Mouse (Mus musculus) layer of hippocampus, postnatal 10 days (tissue): ENCODE results near the gene Mrpl20. TPM values are rescaled to one million over a fixed set of nuclear protein-coding genes. Genes with fewer than 3 reads are reported as not detected.

Experiments used
- DNase-seq, 2 experiments: peaks; one replicate each; pipeline ENCODE4 v3.0.0; 2021; ENCODE audit warnings: low spot score in 2 of 2
- long read RNA-seq: library from polyadenylated mRNA; stranded (forward); transcript quantifications from one replicate; pipeline ENCODE4 v2.0.0, GENCODE M21; 2023
- total RNA-seq, 2 experiments: library from RNA; stranded (reverse); gene quantifications; 2 replicates each; pipeline ENCODE4 v1.2.3; 2021

Gene Mrpl20
- total RNA-seq, result 100 to 1,000 TPM; 109 to 114 TPM
- long read RNA-seq, transcript Mrpl20-201 (4 exons, 764 nt), result major isoform, 156 of 175 reads
- long read RNA-seq, partial matches to known transcripts, result 0 of 175 reads
- long read RNA-seq, other reads (novel, unspliced or antisense), result 16 of 175 reads

DNA sequence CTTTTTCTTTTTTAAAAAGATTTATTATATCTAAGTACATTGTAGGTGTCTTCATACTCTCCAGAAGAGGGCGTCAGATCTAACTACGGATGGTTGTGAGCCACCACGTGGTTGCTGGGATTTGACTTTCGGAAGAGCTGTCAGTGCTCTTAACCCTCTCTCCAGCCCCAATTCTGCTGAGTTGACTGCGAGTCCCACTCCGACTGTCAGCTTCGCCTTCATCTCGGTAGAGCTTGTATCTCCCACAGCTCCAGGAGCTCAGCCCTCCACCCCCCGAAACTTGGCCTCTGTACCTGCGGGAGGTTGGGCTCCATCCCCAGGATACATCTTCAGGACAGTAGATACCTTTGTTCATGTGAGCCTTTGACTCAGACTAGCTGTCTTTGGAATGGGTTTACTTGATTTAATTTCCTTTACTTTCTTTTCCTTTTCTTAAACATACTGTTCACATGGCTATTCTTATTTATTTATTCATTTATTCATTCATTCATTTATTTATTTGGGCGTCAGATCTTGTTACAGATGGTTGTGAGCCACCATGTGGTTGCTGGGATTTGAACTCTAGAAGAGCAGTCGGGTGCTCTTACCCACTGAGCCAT lies at the start of gene Mrpl20:
Gene Mrpl20, plus strand, starts transcription at position 138 of the 599 bp plus-strand sequence.
- no peak for DNase-seq

DNA sequence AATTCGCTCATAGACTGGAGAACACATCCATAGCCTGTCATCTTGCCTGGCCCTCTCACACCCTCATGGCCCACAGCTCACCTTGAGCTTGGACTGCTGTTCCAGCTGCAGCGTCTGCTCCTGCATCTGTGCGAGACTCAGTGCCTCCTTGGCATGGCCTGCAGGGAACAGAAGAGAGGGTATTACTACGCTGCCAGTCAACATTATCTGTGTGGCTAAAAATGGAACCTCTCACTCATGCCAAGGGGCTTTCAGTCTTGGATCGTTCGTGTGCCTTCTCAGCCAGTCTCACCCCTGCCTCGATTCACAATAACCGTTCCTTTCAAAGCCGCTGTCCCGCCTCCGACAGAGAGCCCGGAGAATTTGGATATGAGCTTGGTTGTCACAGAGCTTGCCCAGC lies 45.7 kb upstream of the Mrpl20 start:
- DNase-seq, result no peak

DNA sequence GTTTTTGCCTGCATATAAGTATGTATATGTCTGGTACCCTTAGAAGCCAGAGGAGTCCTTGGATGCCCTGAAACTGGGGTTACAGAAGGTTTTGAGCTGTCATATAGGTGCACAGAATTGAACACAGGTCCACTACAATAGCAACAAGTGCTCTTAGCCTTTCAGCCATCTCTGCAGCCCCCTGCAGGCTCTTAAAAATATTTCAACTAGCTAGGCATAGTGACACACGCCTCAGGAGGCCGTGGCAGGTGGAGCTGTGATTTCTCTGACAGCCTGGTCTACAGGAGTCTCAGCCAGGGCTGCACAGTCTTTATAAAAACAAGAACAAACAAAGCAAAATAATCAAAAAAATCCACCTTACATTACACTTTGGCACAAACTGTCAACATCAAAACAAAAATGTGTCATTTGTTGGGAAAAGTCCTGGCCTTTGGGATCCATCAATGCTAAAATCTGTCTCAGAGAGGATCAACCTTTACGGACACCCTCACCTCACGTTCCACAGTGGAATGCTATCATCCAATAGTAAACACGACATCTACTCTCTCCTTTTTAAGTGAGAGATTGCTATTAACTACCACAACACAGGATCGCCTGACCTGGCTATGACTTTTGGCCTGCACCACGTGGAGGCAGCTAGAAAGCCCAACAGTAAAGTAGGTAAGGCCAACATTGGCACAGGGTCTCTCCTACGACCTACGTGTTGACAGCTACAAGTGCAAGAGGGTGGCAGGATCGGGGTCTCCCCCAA lies 42.6 kb upstream of the Mrpl20 start:
- DNase-seq, result peak in 1 of 2 experiments; percentile 20

DNA sequence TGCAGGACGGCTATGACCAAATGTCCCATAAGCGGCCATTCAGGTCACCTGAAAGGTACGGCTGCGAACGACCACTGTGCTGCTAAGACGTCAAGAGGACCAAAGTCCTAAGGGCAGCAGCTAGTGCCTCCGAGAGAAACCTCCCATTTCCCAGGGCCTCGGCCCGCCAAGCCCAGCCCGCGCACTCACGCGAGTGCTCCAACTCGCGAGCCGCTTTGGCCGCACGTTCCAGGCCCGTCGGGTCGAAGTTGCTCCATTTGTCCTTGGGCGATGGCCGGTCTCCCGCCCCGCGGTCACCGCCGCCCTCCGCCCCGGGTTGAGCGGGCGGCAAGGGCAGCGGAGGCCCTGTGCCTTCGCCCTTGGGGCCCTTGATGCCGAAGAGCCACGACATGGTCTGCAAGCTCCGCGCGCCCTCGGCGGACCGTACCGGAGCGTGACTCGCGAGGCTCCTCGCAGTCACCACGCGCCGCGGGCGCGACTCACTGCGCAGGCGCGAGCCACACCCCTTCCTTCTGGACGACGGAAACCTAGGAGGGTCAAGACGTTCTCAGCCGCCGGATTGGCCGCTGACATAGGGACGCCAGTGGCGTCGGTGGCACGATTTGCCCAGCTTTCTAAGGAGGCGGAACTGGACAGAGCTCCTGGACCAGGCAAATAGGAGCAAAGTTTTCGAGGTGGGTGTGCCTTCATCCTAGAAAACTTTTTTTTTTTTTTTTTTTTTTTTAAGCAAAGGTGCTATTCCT lies 41.9 kb upstream of the Mrpl20 start, which contains the start of gene Atad3a:
Gene Atad3a, minus strand, starts transcription at position 481 of the 743 bp plus-strand sequence.
- peak; percentile 97 to 98 for DNase-seq

DNA sequence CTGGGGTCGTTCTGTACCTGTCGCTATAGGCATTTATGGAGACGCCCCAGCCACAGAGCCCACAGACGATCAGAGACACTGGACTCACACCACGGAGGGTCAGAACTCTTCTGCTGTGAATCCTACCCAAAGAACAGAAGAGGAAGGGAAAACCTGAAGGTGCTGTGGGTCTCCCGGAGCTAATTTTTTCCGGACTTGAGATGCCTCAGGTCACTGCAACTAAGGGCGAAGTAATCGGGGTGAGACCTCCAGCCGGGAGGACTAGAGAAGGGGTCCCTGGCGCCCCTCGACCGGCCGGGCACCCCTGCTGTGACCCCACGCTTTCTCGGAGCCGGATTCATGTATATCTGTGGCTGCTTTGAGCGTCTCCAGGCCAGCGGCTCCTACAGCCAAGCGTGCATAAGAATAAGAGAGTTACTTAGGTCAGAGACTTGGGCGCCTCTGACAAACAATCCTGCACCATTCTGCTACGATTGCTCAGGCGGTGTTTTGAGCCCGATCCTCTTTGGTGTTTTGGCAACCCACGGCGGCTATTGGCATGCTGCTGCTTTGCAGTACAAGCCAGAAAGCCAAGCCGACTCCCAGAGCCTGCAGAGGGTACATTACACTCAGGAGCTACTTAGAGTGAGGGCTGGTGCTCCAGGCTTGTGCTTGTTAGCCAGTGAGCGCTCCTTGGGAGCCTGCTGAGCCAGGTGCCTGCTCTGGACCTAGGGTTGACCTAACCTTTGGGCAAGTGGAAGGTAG lies 41.1 kb upstream of the Mrpl20 start:
- DNase-seq, result peak in 1 of 2 experiments; percentile 21

DNA sequence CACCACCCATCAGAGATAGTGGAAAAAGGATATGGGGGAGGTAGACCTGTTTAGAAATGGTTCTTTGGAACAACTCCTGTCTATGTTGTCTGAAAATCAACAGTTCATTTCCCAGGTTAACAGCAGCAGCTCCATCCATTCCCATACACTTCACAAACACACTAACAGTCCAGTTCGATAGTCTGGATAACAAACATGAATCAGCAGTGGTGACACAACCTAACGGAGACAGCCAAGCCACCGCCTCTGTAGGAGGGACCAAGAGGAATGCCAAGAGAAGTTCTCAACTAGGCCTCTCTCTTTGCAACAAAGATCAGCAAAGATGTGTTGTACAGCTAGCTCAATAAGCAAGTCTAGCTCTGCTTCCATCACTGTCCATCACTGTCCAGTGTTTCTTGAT lies 40.3 kb upstream of the Mrpl20 start:
- DNase-seq, result no peak

DNA sequence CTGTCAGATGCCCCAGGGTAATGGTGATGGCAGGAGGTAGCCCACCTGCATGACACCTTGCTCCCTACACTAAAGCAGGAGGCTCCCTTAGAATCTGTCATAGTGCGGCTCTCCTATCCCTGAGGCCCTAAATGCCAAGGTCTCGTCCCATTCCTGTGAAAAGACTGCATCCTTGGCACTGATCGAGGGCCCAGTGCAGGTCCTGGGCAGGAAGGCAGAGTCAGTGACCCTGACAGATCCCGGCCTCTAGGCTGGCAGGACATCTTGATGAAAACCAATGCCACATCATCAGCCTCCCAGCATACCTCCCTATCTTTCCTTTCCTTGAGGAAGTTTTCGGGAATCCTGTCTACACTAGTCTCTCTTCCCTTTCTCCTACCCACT lies 33.2 kb upstream of the Mrpl20 start:
- no peak for DNase-seq

DNA sequence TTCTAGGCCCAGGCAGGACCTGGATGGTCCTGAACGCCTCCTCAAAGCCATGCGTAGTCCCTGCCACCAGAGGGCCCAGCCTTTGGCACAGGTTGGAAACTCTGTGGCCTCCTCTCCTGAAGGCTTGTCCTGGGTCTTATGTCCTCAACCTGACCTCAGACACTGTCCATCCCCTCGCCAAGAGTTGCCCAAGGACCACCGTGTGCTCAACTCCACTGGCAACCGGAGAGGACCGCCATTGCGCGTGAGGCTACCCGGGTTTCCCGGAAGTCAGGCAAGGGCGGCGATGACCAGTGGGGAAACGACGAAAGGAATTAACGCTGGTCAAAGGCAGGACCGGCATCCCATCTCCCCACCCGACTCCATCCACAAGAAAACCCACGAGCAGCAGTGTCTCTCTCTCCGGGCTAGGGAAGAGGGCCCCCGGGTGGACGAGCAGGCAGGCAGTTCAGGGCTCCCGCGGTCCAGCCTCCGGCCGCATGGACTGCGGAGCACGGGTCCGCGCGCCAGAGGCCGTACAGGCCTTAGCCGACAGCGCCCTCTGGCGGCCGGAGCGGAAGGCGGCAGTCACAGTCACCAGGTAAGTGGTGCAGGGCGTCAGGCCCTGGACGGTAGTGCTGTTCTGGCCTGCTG lies 32.7 kb upstream of the Mrpl20 start:
- DNase-seq, result peak; percentile 92 to 94

DNA sequence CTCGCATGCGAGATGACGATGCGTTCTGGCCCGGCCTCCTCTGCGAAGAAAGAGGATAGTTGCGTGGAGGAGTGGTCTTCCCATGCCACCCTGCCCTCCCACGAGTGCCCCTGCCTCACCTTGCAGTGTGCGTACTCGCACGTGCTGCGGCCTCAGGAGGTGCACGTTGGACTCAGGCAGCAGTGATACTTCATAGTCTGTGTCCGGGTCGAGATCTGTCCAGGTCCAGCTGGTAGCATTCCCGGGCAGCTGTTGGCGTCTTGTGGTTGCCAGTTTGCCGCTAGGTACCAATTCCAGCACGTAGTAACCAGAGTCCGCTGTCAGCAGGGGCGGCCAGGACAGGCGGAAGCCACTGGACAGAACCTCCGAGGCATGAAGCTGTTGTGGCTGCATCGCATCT lies 32.1 kb upstream of the Mrpl20 start:
- DNase-seq, result no peak

DNA sequence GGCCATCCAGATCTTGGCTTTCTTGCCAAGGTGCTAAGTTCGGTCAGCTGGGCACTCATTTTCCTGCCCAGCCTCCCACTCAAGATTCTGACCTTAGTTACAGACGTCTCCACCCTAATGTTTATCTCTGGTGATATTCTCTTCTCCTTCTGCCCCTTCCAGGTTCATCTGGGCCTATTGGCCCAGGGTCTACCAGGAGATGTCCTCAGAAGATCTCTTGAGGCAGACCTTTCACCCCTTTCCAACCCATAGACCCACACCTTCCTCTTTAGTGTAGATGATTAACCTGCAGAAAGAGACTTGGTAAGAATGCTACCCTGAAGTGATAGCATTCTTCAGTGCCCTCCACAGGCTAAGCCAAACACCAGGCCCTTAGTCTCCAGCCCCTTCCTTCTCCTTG lies 31.0 kb upstream of the Mrpl20 start:
- no peak for DNase-seq

DNA sequence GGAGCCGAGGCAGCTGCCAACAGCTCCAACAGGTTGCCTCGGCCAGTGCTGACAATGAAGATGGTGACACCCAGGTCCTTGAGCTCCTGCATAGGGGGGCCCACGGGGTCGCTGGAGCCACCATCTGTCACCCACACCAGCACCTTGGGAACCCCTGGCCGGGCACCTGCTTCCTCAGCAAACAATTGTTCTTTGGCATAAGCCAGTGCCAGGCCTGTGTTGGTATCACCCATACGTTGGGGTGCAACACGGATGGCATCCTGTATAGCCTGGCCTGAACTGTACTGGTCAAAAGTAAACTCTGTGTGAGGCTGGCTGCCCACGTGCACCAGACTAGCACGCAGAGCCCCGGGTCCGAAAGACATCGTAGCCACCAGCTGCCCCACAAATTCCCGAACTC lies 29.9 kb upstream of the Mrpl20 start:
- DNase-seq, result no peak

DNA sequence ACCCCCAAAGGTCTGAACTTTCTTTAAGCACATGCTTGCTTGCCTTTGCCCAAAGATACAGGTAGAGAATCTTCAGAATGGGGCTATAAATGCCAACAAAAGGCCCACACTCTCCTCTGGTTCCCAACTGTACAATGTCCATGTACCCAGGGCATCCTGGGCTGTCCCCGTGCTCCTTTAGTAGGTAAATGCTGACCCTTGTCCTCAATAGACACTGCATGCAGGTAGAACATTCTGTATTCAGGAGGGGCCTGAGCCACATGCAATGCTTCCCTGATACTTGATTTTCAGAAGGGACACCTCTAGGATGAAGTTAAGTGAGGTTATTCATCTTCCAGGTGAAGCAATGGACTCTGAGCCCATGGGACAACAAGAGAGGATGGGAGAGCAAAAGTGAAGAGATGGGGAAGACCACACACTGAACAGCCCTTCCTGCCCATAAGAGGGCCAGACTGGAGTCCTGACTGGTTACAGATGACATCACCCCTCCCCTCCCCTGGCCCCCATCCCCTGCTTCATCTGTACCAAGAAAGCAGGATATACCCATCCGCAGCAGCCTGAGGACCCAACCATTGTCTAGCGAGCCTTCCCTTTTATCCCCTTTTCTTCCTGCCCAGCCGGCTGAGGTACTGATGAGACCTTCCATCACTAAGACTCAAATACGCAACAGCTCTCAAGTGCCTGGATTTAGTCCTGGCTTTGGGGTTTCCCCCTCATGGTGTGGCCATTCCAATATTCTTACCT lies 29.2 kb upstream of the Mrpl20 start:
- DNase-seq, result no peak

DNA sequence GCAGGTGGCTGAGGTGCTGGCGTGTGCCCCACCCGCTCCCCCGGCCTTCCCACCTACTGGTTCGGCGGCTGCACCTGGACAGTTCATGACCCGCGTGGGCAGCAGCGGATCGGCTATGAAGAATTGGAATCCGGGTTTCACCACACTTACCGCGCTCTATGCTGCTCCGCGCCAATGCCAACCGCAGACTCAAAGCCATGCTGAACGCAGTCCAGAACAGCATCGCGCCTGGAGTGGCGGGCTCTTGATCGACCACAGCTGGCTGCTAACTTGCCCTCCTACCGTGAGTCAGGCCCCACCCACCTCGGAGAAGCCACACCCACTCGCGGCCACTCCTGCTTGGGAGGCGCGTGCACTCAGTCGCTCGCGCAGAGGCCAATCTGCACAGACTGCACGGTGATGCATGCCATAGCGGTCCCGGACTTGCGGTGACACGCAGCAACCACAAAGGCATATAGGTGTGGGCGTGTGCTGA lies 28.4 kb upstream of the Mrpl20 start, which contains the start of gene Vwa1:
Gene Vwa1, minus strand, starts transcription at position 419 of the 475 bp plus-strand sequence.
- peak; percentile 78 to 82 for DNase-seq

DNA sequence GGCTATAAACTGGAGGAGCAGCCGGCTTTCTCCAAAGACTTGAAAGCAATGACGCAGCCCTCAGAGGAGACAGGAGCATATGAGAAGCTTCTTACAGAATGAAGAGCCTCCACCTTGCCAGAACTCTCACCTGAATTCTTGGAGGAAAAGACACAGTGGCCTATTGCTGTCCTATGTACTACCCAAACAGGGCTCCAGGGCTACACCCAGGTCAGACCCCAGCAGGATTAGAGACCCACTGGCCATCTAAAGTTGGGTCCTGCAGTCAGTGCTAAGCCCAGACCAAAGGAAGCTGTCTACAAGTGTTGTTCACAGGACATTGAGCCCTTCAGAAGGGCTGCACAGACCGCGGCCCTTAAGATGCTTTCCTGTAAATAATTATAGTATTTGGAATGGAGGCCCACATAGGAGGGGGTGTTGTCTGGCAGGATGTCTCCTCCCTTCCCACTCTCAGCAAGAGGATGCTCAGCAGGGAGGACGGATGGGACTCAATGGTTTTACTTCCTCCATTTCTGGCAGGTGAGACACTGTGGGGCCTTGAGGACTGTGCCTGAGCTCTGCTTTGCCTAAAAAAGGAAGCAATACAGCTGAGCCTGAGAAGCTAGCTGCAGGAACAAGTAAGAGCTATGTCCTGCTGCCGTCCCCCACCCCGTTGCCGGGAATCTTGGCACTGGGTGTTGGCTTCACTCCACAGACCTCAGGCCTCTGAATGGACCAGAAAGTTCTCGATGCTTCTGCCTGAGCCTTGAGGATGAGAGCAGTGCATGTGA lies 27.5 kb upstream of the Mrpl20 start:
- peak; percentile 64 to 72 for DNase-seq

DNA sequence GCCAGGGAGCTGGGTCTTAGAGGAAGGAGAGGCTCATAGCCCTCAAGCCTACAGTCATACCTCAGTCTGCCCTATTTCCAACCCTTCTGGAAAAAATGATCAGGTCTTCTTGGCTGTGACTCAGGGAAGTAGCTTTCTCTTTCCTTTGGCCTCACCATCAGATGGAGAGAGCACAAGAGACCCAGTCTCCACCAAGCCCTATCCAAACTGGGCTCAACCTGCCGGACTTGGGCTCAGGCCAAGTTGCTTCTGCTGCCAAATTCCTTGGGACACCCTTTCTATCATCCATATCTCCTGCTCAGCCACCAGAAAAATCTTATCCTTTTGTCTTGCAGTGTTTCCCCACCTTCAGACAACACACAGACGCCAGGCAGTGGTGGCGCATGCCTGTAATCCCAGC lies 26.8 kb upstream of the Mrpl20 start:
- peak in 1 of 2 experiments; percentile 45 for DNase-seq

DNA sequence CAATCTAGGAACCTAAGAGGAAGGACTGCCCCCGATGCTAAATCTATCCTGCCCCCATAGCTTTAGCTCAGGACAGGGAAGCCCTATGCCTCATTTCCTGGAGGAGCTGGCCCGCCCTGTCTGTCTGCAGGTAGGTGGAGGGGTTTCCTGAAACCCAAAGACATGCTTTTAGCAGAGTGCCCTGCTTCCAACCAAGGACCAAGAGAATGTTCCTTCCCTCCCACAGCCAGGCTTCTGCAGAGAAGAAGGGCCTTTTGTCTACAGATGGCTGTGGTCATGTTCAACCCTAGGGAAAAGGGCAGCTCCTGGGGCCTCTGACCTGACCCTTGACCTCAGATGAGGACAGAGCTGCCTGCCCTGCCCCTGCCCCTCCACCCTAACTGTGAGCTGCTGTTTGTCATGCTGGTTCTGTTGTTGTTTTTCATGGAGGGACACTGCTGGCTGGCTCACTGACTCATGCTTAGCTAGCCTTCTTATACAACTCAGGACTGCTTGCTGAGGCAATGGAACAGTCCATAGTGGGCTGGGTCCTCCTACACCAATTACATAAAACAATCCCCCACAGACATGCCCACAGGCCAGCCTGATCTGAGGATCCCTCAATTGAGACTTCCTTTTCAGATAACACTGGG lies 25.9 kb upstream of the Mrpl20 start:
- DNase-seq, result no peak

DNA sequence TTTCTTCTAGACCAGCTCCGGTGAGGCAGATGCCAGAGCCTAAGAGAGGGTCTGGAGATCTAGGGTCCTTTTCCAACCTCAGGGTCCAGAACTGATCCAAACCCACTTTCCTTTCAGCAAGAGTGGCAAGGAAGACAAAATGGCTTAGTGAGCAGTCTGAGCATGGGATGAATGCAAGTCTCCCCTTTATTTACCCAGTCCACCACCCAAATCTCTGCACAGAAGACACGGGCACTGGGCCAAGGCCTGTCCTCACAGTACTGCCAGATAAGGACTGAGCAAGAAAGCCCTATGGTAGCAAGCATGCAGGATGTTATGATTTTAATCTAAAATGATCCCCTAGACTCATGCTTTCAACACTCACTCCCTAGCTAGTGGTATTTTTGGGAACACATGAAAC lies 24.9 kb upstream of the Mrpl20 start:
- DNase-seq, result no peak

DNA sequence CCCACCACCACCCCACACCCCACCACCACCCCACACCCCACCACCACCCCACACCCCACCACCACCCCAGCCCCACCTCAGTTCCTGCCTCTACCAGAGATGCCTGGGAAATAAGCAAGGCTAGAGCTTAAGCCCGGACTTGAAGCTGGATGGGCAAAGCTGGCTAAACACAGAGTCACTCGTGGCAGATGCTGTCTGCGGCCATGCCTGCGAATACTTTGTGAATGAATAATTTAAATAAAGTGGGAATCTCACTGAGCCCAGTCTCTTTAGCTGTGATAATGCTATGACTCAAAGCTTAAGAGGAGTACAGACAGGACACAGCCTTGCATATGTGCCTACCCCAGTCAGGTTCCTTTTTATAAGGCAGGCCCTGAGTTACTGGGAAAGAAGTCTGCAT lies 23.2 kb upstream of the Mrpl20 start:
- DNase-seq, result no peak

DNA sequence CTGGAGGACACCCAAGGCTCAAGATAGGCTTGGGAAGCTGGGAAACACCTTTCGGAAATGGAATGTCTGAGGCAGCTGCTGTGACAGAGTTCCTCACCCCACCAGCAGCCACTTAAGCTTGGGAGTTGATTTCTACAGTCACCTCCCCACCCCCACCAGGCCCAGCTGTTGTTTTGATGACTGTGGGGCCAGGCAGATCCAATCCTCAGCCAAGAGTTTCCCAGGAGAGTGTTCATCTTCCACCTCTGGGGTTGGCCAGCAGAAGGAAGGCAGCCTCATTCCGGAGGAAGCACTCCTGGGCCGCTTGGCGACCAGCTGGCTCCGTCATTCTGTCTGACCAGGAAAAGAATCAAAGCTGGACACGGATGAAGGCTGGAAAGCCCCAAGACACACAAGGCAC lies 21.8 kb upstream of the Mrpl20 start:
- DNase-seq, result no peak
